Mouse (Mus musculus) frontal cortex, postnatal 14 days (tissue): ENCODE results near the gene Cdsn.

Experiments
- DNase-seq, 2 experiments: peaks; one replicate each; pipeline ENCODE4 v3.0.0; 2022; ENCODE audit warnings: low spot score in 2 of 2

Gene Cdsn

GRCm38 (mm10) chr17:35570836-35571235 lies 18.9 kb downstream of the Cdsn start:
- no peak for DNase-seq

GRCm38 (mm10) chr17:35571477-35571876 lies 19.5 kb downstream of the Cdsn start:
- DNase-seq, result no peak

DNA sequence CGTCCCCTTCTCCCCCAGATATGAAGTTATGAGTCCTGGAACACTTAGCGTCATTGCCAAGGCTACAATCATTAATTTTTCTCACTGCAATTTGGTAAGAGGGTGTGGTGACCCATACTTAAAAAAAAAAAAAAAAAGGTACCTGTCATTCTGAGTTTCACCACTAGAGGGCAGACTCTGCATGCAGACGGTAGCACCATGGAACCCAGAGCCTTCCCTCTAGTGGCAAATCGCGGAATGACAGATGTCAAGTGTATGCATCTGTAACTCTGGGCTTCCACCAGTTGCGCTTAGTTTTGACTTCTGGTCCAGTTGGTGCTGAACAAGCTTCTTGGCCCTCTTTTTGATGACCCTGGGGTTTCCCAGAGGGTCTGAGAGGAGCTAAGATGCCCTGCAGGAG lies 26.3 kb downstream of the Cdsn start:
- peak in 1 of 2 experiments; percentile 63 for DNase-seq

DNA sequence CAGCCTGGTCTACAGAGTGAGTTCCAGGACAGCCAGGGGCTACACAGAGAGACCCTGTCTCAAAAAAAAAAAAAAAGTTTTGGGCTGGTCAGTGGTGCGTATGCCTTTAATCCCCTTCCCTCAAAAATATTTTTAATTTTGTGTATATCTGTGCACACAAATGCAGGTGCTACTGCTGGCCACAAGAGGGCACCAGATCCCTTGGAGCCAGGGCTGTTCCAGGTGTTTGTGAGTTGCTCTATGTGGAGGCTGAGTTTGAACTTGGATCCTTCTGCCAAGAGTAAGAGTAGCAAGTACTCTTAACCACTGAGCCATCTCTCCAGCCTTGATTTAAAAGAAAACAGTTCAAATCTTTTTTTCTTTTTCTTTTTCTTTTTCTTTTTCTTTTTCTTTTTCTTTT lies 31.0 kb downstream of the Cdsn start:
- no peak for DNase-seq

DNA sequence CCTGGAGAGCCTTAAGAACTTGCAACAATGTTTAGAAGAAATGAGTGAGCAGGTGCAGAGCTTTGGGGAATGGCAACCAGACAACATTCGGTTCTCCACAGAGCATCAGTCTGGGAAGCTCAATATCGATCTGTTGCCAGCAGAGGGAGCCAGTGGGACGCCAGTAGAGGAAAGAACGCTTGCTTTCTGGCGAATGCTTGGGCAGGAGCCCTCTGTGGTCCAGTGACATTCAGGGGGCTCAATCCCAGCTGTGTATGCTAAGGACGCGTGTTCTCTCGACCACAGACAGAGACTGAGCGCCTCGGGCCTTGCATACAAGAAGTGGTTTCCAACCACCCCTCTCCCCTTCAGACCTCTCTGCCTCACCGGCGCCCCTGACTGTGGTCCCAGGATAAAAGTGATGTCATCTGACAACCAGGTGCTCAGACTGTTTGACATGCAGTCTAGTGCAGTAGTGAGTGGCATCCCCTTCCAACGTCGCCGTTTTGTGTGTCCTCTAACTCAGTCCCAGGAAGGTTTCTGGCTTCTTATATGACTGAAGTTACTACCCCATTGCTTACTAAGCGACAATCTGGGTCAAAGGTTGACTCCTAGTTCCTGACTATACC lies 32.5 kb downstream of the Cdsn start:
- peak; percentile 67 to 83 for DNase-seq

- DNase-seq, result no peak
Measured at GRCm38 (mm10) chr17:35587291-35587690, 35.4 kb downstream of the Cdsn start.

DNA sequence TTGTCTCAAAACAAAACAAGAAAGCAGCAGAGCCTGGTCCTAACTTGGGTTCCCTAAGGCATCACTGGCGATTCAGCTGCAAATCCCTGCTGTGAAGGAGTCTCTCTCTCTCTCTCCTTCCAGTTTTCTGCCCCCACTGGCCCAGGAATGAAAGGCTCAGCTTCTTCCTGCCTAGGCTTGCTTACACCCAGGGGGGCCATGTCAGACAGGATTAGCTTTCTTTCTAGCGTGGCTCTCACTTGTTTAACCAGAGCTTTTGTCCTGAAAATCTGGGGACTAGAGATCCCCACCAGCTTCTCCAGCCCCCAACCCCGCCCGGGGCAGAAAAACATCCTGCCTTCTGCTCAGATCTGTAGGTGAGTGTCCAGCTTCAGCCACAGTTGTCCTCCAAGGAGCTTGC lies 36.5 kb downstream of the Cdsn start:
- DNase-seq, result no peak

DNA sequence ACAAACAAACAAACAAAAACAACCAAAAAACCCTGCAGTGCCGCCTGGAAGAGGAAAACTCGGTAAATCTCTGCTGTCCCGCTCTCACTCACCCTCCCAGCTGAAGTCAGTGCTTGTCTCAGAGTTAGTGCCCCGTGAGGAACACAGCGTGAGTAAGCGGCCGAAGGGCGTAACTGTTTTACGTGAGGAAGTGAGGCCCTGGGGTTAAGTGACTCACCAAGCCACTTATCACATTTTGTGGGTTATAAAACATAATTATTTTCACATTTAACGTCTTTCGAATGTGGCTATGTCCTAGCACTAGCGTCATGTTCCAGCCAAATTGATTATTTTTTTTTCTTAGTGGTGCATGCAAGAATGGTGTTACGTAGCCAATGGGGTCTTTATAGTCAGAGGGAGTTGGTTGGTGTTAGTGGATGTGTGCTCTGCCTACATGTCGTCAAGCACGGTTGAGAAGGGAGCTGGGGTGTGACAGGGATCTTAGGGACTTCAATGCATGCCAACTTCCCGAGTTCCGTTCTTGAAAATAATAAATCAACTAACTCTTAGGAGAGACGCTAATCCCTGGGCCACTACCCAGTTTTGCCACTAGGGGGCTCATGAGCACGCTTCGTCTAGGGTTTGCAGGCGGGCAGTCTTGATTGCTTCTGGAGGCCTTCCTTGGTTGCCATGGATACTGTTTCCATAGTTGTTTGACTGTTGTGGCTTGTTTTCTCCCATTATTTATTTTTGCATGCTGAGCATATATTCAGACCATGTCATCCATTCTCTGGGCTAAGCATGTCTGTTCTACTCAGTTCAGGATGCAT lies 38.7 kb downstream of the Cdsn start:
- peak; percentile 51 to 78 for DNase-seq

DNA sequence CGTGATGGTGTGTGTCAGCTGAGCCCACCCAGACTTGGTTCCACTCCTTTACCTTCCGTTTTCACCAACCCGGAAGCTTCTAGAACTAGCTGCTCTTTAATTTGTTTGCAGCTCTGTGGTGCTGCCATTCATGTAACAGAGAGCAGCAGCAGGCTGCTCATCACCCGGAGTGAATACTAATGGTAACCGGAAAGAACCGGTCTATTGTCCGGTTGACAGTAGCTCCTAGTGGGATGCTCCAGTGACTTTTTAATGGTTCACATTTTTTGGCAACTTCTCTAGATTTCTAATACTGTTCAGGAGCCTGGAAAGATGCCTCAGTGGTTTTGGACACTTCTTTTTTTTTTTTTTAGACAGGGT lies 39.3 kb downstream of the Cdsn start:
- no peak for DNase-seq

- no peak for DNase-seq
Measured at GRCm38 (mm10) chr17:35591731-35592130, 39.8 kb downstream of the Cdsn start.

GRCm38 (mm10) chr17:35592131-35592530 lies 40.2 kb downstream of the Cdsn start:
- no peak for DNase-seq

DNA sequence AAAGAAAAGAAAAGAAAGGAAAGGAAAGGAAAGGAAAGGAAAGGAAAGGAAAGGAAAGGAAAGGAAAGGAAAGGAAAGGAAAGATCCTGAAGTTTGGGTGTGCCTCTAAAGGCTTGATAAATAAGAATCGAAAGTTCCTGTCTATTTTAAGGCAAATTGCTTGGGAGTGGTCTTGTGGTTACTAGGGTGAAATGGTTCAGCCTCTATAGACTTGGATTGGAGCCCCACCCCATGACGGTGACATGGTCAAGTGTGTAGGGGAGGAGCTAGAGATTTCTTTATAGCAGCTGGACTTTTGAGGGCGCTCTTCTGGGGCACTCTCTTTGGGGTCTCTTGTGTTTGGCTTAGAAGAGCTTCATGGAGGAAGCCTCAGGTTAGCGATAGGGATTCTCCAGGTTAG lies 41.9 kb downstream of the Cdsn start:
- no peak for DNase-seq

DNA sequence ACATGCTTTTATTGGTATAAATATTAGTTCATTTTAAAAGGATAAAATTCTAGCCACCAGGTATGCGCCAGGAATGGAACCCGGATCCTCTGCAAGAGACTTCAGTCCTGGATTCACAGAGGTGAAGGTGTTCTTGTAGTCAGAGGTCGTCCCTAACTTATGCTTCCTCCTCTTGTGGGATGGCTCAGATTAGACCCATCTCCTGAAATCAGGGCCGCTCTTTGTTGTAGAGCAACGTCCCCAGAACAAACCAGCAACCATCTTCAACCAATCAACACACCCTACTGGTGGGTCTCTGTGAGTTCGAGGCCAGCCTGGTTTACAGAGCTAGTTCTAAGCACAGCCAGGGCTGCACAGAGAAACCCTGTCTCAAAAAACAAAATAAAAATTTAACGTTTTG lies 42.5 kb downstream of the Cdsn start:
- DNase-seq, result no peak

- no peak for DNase-seq
Measured at GRCm38 (mm10) chr17:35597399-35597798, 45.5 kb downstream of the Cdsn start.

DNA sequence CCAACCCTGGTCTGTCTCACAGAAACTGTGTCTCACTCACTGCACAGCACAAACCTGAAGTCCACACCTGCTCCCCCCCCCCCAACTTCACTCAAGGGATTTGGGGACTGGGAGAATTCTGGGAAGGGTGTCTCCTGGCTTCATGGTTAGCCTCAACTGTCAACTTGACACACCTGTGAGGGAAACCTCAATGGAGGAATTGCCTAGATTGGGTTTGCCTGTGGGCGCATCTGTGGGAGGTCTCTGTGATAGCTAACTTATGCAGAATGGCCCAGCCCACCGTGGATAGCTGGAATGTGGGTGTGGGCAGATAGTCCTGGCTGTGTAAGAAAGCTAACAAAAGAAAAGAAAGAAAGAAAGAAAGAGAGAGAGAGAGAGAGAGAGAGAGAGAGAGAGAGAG lies 49.3 kb downstream of the Cdsn start, which contains the start of gene Sfta2:
Gene Sfta2 (plus strand): TSS at position 301 of the 400 bp plus-strand sequence.
- DNase-seq, result no peak

GRCm38 (mm10) chr17:35601736-35602354 lies 49.9 kb downstream of the Cdsn start:
- DNase-seq, result no peak
